Mouse (Mus musculus): ENCODE measurements around the gene Man1c1. TPM values are rescaled to one million over a fixed set of nuclear protein-coding genes. Genes with fewer than 3 reads are reported as not detected.

Gene Man1c1
- polyA plus RNA-seq, 1 experiment from 2014 or later = 1.9 TPM

DNA sequence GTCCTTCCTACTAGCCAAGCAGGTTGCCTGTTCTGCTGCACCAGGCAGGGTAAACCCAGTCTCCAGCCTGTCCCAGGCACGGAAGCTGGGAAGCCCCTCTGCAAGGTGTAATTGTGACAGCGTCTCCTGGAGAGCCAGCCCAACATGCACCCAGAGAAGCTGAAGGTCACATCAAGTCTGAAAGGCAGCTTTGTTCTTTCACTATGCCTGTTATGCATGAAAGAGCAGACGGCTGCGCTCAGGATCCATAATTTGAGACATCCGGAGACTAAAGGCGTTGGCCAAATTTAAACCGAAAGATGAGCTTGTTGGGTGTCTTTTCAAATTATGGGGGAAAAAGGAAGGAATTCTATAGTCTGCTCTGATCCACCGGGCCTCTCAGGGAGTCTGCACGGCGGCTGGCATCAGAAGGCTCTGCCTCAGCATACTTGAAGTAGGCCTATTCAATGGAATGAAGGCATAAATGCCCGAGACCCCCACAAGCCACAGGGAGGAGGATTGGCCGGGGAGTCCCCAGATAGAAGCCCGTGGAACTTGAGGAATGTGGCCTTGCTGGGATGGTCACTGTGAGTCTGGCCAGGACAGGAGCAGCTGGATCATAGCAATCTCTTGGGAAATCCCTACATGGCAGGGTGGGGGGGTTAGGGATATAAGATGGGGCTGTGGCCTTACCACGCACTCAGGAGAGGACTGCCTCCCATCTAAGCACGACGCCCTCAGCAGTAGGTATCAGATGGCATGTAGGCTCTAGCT is 40.0 kb upstream of the Man1c1 start:
- H3K4me3 ChIP-seq (ENCODE audit: low read depth, low read length) = no peak overlapping the region
- ATAC-seq (no peak), DNase-seq (ENCODE audit: low spot score) (no peak)
- H3K36me3 ChIP-seq (ENCODE audit: control insufficient read depth, insufficient read depth, low read length) = no peaks in the 10 kb centered on the region
- H3K27ac ChIP-seq (ENCODE audit: low read depth, low read length) = no peak overlapping the region
- no peaks in the 10 kb centered on the region for H3K9me3 ChIP-seq (replicated peaks; ENCODE audit: control insufficient read depth, low read length)
- H3K4me1 ChIP-seq (ENCODE audit: control insufficient read depth, insufficient read depth, low read length) = no peaks in the 10 kb centered on the region; the same call in 1 of the 2 replicates
- no peak overlapping the region for H3K9ac ChIP-seq (ENCODE audit: low read length)
- no peak overlapping the region for H3K4me2 ChIP-seq (ENCODE audit: low read length)
- 73% methylated on average over 16 of the region's 16 CpGs for WGBS
- no peaks in the 10 kb centered on the region for H3K27me3 ChIP-seq (replicated peaks; ENCODE audit: control insufficient read depth, insufficient read depth, low read length)

DNA sequence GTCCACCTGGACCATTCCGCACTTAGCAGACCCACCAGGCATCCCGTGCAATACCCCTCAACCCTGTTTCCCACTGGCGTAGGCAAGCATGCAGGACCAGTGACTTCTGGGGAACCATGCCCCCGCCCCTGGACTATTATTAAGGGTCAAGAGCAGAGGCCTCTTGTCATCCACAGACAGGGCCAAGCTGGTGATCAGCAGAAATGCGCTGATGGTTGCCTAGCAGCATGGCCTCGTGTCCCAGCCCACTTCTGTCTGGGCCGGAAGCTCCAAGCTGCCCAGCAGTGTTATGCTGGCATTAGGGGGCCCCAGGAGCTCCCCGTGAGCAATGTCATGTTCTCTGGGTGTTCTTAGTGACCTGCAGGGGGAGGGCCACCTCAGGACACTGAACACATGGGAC is 37.9 kb upstream of the Man1c1 start:
- no peak overlapping the region for H3K9ac ChIP-seq (ENCODE audit: low read length)
- H3K9me3 ChIP-seq (replicated peaks; ENCODE audit: control insufficient read depth, low read length) = no peaks in the 10 kb centered on the region
- H3K4me3 ChIP-seq (ENCODE audit: low read depth, low read length) = no peak overlapping the region
- no peak overlapping the region for H3K27ac ChIP-seq (ENCODE audit: low read depth, low read length)
- H3K4me1 ChIP-seq (ENCODE audit: control insufficient read depth, insufficient read depth, low read length) = no peaks in the 10 kb centered on the region; the same call in 1 of the 2 replicates
- H3K27me3 ChIP-seq (replicated peaks; ENCODE audit: control insufficient read depth, insufficient read depth, low read length) = no peaks in the 10 kb centered on the region
- ATAC-seq = no peak
- 81% methylated on average over 8 of the region's 8 CpGs for WGBS
- no peaks in the 10 kb centered on the region for H3K36me3 ChIP-seq (ENCODE audit: control insufficient read depth, insufficient read depth, low read length)
- no peak overlapping the region for H3K4me2 ChIP-seq (ENCODE audit: low read length)
- no peak for DNase-seq (ENCODE audit: low spot score)

DNA sequence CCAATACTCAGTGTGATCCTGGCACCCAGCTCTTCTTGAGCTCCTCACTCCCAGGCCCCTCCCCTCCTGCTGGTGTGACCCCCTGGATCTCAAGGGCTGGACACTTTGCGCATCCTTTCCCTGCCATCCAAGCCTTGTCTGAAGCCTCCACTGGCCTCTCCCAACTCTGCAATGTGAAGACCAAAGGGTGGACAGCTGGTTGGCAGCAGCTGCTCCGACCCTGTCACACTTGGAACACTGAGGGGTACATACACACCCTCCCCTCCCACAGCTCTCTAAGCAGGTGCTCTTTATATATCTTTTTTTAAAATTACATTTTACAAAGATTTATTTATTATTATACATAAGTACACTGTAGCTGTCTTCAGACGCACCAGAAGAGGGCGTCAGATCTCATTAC is 36.1 kb upstream of the Man1c1 start:
- DNase-seq (ENCODE audit: low spot score) = no peak
- Histone ChIP-seq H3K27me3 (replicated peaks; ENCODE audit: control insufficient read depth, insufficient read depth, low read length) (no peaks in the 10 kb centered on the region), H3K4me1 (ENCODE audit: control insufficient read depth, insufficient read depth, low read length) (no peaks in the 10 kb centered on the region; the same call in 1 of the 2 replicates), H3K36me3 (ENCODE audit: control insufficient read depth, insufficient read depth, low read length) (no peaks in the 10 kb centered on the region), H3K4me2 (ENCODE audit: low read length) (no peak overlapping the region), H3K4me3 (ENCODE audit: low read depth, low read length) (no peak overlapping the region), H3K9me3 (replicated peaks; ENCODE audit: control insufficient read depth, low read length) (no peaks in the 10 kb centered on the region), H3K9ac (ENCODE audit: low read length) (no peak overlapping the region), H3K27ac (ENCODE audit: low read depth, low read length) (no peak overlapping the region)
- ATAC-seq = no peak
- 94% methylated on average over 4 of the region's 4 CpGs for WGBS

DNA sequence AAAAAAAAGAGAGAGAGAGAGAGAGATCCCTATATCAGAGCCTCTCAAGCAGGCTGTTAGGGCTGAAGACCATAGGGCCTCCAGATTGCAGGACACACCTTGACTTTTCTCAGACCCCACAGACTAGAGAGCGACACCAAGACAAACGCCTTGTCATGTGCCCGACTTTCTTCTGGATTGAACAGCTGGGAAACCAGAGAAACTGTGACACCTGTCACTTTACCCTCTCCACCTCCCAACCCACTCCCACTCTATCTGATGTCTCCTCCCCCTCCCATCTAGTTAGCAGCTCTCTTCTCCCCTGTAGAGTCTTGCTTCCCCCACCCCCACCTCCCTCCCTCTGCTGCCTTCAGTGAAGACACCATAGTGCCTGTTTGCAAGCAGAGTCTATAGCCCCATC is 35.4 kb upstream of the Man1c1 start:
- no peaks in the 10 kb centered on the region for H3K36me3 ChIP-seq (ENCODE audit: control insufficient read depth, insufficient read depth, low read length)
- H3K27ac ChIP-seq (ENCODE audit: low read depth, low read length) = no peak overlapping the region
- WGBS = 76% methylated on average over 3 of the region's 3 CpGs

DNA sequence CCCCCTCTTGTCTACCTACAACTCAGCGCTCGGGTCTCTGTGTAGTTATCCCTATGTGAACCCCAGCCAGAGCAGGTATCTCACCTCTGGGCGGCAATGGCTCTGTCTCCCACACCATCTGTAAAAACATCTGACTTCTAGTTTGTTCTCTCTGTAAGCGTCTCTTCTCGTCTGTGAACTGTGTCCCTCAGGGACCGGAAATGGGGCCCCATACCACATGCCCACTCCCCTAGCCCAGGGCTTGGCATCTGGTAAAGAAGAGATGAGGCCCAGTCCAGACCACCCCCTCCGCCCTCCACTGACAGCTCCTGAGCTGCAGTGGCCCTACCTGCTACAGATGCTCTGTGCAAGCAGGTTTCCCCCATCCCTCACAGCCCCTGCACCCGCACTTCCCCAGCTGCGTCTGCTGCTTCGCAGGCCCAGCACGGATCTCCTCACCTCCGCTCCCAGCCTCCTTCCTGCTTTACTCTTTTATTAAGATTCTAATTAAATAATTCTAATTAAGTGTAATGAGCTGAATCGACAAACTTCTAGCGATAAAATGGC is 33.3 kb upstream of the Man1c1 start:
- Histone ChIP-seq H3K9me3 (replicated peaks; ENCODE audit: control insufficient read depth, low read length) (no peaks in the 10 kb centered on the region), H3K4me1 (ENCODE audit: control insufficient read depth, insufficient read depth, low read length) (no peaks in the 10 kb centered on the region), H3K9ac (ENCODE audit: low read length) (no peak overlapping the region), H3K4me3 (ENCODE audit: low read depth, low read length) (no peak overlapping the region), H3K27ac (ENCODE audit: low read depth, low read length) (no peak overlapping the region), H3K36me3 (ENCODE audit: control insufficient read depth, insufficient read depth, low read length) (no peaks in the 10 kb centered on the region), H3K4me2 (ENCODE audit: low read length) (no peak overlapping the region), H3K27me3 (replicated peaks; ENCODE audit: control insufficient read depth, insufficient read depth, low read length) (no peaks in the 10 kb centered on the region)
- ATAC-seq (no peak), DNase-seq (ENCODE audit: low spot score) (peak; percentile 15)
- 42% methylated on average over 14 of the region's 14 CpGs for WGBS

More for the DNA sequence above, 35.4 kb upstream of the Man1c1 start:
- Histone ChIP-seq H3K4me2 (ENCODE audit: low read length) (no peak overlapping the region), H3K4me1 (ENCODE audit: control insufficient read depth, insufficient read depth, low read length) (no peaks in the 10 kb centered on the region; the same call in 1 of the 2 replicates), H3K27me3 (replicated peaks; ENCODE audit: control insufficient read depth, insufficient read depth, low read length) (no peaks in the 10 kb centered on the region), H3K9ac (ENCODE audit: low read length) (no peak overlapping the region), H3K9me3 (replicated peaks; ENCODE audit: control insufficient read depth, low read length) (no peaks in the 10 kb centered on the region), H3K4me3 (ENCODE audit: low read depth, low read length) (no peak overlapping the region)
- no peak for ATAC-seq
- no peak for DNase-seq (ENCODE audit: low spot score)

DNA sequence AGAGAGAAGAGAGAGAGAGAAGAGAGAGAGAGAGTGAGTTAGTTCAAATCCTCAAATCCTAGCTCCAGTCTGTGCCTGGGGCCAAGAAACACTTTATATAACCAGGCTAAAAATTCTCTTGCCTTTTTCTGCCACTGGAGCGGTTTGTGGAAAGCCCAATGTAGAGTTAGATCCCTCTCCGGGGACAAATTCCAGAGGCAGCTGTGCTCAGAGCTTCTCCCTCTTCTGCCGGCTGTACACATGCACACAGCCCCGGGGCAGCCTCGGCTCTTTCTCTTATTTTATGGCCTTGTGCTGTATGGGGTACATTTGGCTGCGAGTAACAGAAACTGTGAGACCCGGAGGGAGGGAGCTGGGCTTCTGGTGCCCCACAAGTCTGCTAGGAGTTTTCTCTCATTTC is 32.1 kb upstream of the Man1c1 start:
- no peaks in the 10 kb centered on the region for H3K4me1 ChIP-seq (ENCODE audit: control insufficient read depth, insufficient read depth, low read length)
- H3K27ac ChIP-seq (ENCODE audit: low read depth, low read length) = no peak overlapping the region
- H3K9me3 ChIP-seq (replicated peaks; ENCODE audit: control insufficient read depth, low read length) = no peaks in the 10 kb centered on the region
- WGBS = 75% methylated on average over 7 of the region's 7 CpGs
- H3K9ac ChIP-seq (ENCODE audit: low read length) = no peak overlapping the region
- H3K4me3 ChIP-seq (ENCODE audit: low read depth, low read length) = no peak overlapping the region
- H3K27me3 ChIP-seq (replicated peaks; ENCODE audit: control insufficient read depth, insufficient read depth, low read length) = no peaks in the 10 kb centered on the region
- H3K36me3 ChIP-seq (ENCODE audit: control insufficient read depth, insufficient read depth, low read length) = no peaks in the 10 kb centered on the region
- ATAC-seq (no peak), DNase-seq (ENCODE audit: low spot score) (no peak)
- H3K4me2 ChIP-seq (ENCODE audit: low read length) = no peak overlapping the region

DNA sequence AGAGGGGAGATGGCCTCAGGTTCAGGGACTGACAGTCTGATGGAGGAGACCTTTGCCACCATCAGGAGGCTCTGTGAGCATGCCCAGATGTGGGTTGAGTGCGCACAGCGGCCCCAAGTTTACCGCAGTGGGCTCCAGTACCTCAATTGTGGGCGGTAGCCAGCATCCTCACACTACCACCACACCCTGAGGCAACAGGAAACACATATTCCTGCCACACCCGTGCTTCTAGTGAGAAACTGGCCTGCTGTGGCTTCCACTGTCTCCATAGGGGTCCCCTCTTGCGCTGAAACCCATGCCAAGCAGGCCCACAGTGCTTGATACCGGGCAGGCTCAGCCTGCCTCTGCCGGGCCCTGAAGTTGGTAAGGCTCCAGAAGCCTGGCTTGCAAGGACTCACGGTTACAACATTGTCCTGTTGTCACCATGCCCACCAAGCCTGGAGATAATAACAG is 30.6 kb upstream of the Man1c1 start:
- Histone ChIP-seq H3K36me3 (ENCODE audit: control insufficient read depth, insufficient read depth, low read length) (no peaks in the 10 kb centered on the region), H3K27ac (ENCODE audit: low read depth, low read length) (no peak overlapping the region), H3K4me1 (ENCODE audit: control insufficient read depth, insufficient read depth, low read length) (peaks cover 9% of the 10 kb centered on the region), H3K27me3 (replicated peaks; ENCODE audit: control insufficient read depth, insufficient read depth, low read length) (no peaks in the 10 kb centered on the region), H3K9me3 (replicated peaks; ENCODE audit: control insufficient read depth, low read length) (no peaks in the 10 kb centered on the region), H3K4me2 (ENCODE audit: low read length) (no peak overlapping the region), H3K4me3 (ENCODE audit: low read depth, low read length) (no peak overlapping the region), H3K9ac (ENCODE audit: low read length) (no peak overlapping the region)
- ATAC-seq = no peak
- no peak for DNase-seq (ENCODE audit: low spot score)
- WGBS = 53% methylated on average over 9 of the region's 9 CpGs

DNA sequence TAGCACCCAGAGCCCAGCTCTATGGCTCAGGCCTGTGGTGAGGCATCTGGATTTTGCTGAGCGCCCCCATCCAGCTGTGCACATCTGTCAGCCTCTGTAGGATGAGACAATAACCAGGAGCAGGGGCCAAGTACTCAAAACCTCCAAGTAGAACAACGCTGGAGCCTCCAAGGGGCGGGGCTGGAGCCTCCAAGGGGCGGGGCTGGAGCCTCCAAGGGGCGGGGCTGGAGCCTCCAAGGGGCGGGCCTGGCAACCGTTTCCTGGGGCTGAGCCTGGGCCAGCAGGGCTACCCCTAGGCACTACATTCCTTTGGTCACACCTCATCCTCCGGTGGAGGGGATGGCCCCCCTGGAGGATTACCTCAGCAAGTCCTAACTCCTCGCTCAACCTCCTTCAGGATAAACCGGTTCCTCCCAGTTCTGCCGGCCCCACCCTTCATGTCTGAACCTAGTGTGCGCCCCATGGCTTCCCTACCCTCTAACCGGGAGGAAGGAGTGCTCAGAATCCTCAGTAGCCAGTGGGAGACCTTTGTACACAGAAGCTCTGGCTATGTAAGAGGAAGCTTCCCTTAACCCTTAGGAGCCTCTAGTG is 30.0 kb upstream of the Man1c1 start:
- no peaks in the 10 kb centered on the region for H3K36me3 ChIP-seq (ENCODE audit: control insufficient read depth, insufficient read depth, low read length)
- no peak for DNase-seq (ENCODE audit: low spot score)
- H3K4me3 ChIP-seq (ENCODE audit: low read depth, low read length) = no peak overlapping the region
- H3K4me1 ChIP-seq (ENCODE audit: control insufficient read depth, insufficient read depth, low read length) = peaks cover 9% of the 10 kb centered on the region
- no peak for ATAC-seq
- no peak overlapping the region for H3K27ac ChIP-seq (ENCODE audit: low read depth, low read length)
- no peaks in the 10 kb centered on the region for H3K27me3 ChIP-seq (replicated peaks; ENCODE audit: control insufficient read depth, insufficient read depth, low read length)
- H3K4me2 ChIP-seq (ENCODE audit: low read length) = no peak overlapping the region
- no peak overlapping the region for H3K9ac ChIP-seq (ENCODE audit: low read length)
- no peaks in the 10 kb centered on the region for H3K9me3 ChIP-seq (replicated peaks; ENCODE audit: control insufficient read depth, low read length)
- WGBS = 10% methylated on average over 12 of the region's 13 CpGs

DNA sequence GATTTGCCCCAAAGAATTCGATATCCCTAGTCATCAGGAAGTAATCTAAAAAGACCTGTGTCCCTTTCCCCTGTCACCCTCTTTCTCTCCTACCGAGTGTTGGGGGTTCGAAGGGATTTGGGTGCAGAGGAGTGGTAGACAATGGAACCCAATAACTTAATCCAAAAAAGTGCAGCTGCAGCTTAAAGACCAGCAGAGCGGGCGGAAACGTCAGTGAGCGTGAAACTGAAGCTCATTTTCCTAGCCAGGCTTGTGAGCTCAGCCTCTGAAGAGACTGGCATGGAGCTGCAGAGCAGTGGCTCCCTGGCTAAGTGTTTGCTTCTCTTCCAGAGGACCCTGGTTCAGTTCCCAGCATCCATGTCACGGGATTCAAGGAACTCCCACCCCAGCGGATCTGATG is 29.3 kb upstream of the Man1c1 start:
- Histone ChIP-seq H3K9me3 (replicated peaks; ENCODE audit: control insufficient read depth, low read length) (no peaks in the 10 kb centered on the region), H3K4me3 (ENCODE audit: low read depth, low read length) (no peak overlapping the region), H3K4me1 (ENCODE audit: control insufficient read depth, insufficient read depth, low read length) (peaks cover 9% of the 10 kb centered on the region), H3K9ac (ENCODE audit: low read length) (no peak overlapping the region), H3K4me2 (ENCODE audit: low read length) (no peak overlapping the region), H3K27ac (ENCODE audit: low read depth, low read length) (no peak overlapping the region), H3K36me3 (ENCODE audit: control insufficient read depth, insufficient read depth, low read length) (no peaks in the 10 kb centered on the region), H3K27me3 (replicated peaks; ENCODE audit: control insufficient read depth, insufficient read depth, low read length) (no peaks in the 10 kb centered on the region)
- ATAC-seq = no peak
- DNase-seq (ENCODE audit: low spot score) = no peak
- WGBS = 51% methylated on average over 9 of the region's 9 CpGs
